Mouse (Mus musculus) heart, postnatal 0 days (tissue): ENCODE results near the gene Klk6. TPM values are rescaled to one million over a fixed set of nuclear protein-coding genes. Genes with fewer than 3 reads are reported as not detected.
A peak's percentile ranks its signal among the peaks of the same experiment; 100 is the strongest.

Source experiments
- ATAC-seq: fragments of 200-750 bp; cut with Nextera tagmentation; 2 replicates; pipeline ENCODE4 v1.8.0; 2017; ENCODE audit warnings: low read depth, moderate number of reproducible peaks, moderate library complexity; ENCODE audit not compliant: insufficient read depth
- DNase-seq: peaks from one replicate; pipeline ENCODE4 v3.0.0-alpha.2; 2016; ENCODE audit warnings: low spot score
- H3K27ac ChIP-seq: fragments of 300-500 bp; sonication (generic); 2 replicates; pipeline ENCODE4 v1.5.1; 2014; ENCODE audit warnings: low read depth, mild to moderate bottlenecking
- H3K27me3 ChIP-seq: fragments of 300-500 bp; sonication (generic); 2 replicates; pipeline ENCODE4 v1.6.1; 2014; ENCODE audit warnings: low read length, mixed read lengths; ENCODE audit not compliant: control insufficient read depth, insufficient read depth
- H3K36me3 ChIP-seq: fragments of 300-500 bp; sonication (generic); replicated peaks from 2 replicates; pipeline ENCODE4 v1.6.1; 2014; ENCODE audit warnings: low read length, mixed read lengths; ENCODE audit not compliant: control insufficient read depth, insufficient read depth
- H3K4me1 ChIP-seq: fragments of 300-500 bp; sonication (generic); 2 replicates; pipeline ENCODE4 v1.6.1; 2014; ENCODE audit warnings: antibody characterized with exemption; ENCODE audit not compliant: control insufficient read depth, insufficient read depth
- H3K4me2 ChIP-seq: fragments of 300-500 bp; sonication (generic); 2 replicates; pipeline ENCODE4 v1.6.1; 2014; ENCODE audit warnings: low read depth, mild to moderate bottlenecking, low read length, moderate library complexity
- H3K4me3 ChIP-seq: fragments of 300-500 bp; sonication (generic); 2 replicates; pipeline ENCODE4 v1.5.1; 2014; ENCODE audit warnings: low read depth, low read length
- H3K9ac ChIP-seq: fragments of 300-500 bp; sonication (generic); replicated peaks from 2 replicates; pipeline ENCODE4 v1.6.1; 2014; ENCODE audit warnings: low read depth, low read length, mixed read lengths
- H3K9me3 ChIP-seq: fragments of 300-500 bp; sonication (generic); replicated peaks from 2 replicates; pipeline ENCODE4 v1.6.1; 2016; ENCODE audit warnings: low read length; ENCODE audit not compliant: control insufficient read depth
- CTCF ChIP-seq: IDR thresholded peaks from 2 replicates; pipeline ENCODE4 v1.5.1; 2016; ENCODE audit warnings: antibody characterized with exemption, control low read depth, low read depth
- EP300 ChIP-seq: IDR thresholded peaks from 2 replicates; pipeline ENCODE4 v1.6.1; 2016; ENCODE audit warnings: antibody characterized with exemption, low read depth
- WGBS: fragments of 180-500 bp; shearing (Covaris S2); extraction: QIAGEN DNeasy Blood & Tissue Kit; methylation state at CpG from one replicate; pipeline ENCODE4 v1.1.7; 2014; 5-methylcytosine and 5-hydroxymethylcytosine counted together
- polyA plus RNA-seq: library from polyadenylated mRNA; unstranded; fragments of >200 nt; fragmentation: Nextera tagmentation; extraction: Ambion mirVana; gene quantifications from 2 replicates; pipeline ENCODE4 v1.2.1, GENCODE M21; 2015
- total RNA-seq: library from RNA; depleted of rRNA; stranded (reverse); fragments of >200 nt; gene quantifications from 2 replicates; pipeline ENCODE4 v1.2.3, GENCODE M21; 2014; ENCODE audit warnings: low replicate concordance

Klk6 gene
- total and polyA plus RNA-seq, 2 experiments from 2014 or later: not detected

DNA sequence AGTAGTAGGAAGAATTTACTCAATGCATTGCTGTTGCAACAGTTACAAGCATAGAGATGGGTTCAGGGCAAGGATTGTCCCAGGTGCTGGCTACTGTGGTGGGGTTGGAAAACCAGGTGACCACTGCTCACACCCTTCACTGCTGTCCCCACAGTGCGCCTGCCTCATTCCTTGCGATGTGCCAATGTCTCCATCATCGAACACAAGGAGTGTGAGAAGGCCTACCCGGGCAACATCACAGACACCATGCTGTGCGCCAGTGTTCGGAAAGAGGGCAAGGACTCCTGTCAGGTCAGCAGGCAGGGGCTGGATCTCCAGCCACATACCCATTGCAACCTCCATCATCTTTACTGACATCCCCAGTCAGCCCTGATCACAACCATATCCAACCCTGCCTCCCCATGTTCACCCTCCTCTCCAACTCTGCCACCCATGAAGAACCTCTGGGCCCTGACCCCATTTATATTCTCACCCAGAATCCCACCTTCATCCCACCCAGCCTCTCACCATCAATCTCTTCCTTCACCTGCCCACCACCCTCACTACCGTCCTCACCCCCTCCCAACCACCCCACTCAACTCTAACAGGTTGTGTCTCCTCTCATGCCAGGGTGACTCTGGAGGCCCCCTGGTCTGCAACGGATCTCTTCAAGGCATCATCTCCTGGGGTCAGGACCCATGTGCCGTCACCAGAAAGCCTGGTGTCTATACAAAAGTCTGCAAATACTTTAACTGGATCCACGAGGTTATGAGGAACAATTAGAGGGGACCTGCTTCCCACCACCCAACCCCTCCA is 45.9 kb upstream of the Klk6 start:
- Histone ChIP-seq H3K27me3 (peaks cover 8% of the 10 kb centered on the region), H3K27ac (no peak overlapping the region), H3K9me3 (no peaks in the 10 kb centered on the region), H3K4me1 (no peaks in the 10 kb centered on the region), H3K4me2 (no peak overlapping the region), H3K36me3 (no peaks in the 10 kb centered on the region), H3K4me3 (no peak overlapping the region), H3K9ac (no peak overlapping the region)
- whole genome bisulfite sequencing: 82% methylated on average over 10 of the region's 10 CpGs
- no peak for TF ChIP-seq CTCF
- TF ChIP-seq EP300: no peak
- DNase-seq (no peak), ATAC-seq (no peak)

DNA sequence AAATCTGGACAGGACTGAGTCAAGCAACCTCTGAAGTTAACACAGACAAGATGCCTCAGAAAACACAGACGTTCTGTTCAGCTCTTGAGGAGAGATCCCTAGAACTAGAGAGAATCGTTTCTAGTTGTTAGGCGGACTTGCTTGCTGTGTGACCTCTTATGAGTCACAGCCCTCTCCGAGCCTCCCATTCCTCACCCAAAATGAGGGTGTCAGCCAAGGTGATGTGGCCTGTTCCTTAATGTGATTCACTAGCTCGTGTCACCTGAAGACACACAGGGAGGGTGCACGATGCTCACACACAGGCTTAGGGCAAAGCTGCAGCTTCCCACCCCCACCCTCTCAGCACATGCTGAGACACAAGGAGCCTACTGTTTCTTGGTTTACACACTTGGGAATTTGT is 44.1 kb upstream of the Klk6 start:
- Histone ChIP-seq H3K27ac (no peak overlapping the region), H3K4me3 (no peak overlapping the region), H3K9ac (no peak overlapping the region), H3K27me3 (peaks cover 18% of the 10 kb centered on the region), H3K9me3 (no peaks in the 10 kb centered on the region), H3K4me1 (no peaks in the 10 kb centered on the region), H3K4me2 (no peak overlapping the region), H3K36me3 (no peaks in the 10 kb centered on the region)
- no peak for DNase-seq
- TF ChIP-seq CTCF (no peak), EP300 (no peak)
- ATAC-seq: no peak
- 52% methylated on average over 6 of the region's 6 CpGs for WGBS

DNA sequence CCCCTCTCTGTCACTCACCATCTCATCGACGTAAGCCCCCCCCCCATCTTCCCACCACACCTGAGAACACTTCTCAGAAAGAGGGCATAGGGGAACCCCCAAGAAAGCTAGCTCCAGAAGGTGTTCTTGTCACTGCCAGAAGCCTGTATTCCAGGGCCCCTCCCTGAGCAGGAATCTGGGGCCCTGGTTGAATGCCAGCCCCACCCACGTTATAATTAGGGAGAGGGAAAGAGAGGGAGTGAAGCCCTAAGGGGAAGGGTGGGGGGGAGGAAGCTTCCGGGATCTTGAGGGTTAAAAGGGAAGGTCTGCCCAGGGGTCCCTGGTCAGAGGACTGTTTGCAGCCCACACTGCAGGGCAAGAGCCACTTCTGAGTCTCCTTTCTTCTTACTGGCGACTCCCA is 43.6 kb upstream of the Klk6 start, which contains the start of gene Klk10:
Klk10 (plus strand) TSS at position 290 of the 400 bp plus-strand sequence.
- DNase-seq: no peak
- H3K9ac ChIP-seq: no peak within 1 kb of the TSS
- H3K36me3 ChIP-seq: no peaks in the 10 kb centered on the region
- no peak for ATAC-seq
- H3K4me3 ChIP-seq: no peak within 1 kb of the TSS
- H3K4me2 ChIP-seq: no peak within 1 kb of the TSS
- no peak within 1 kb of the TSS for H3K27ac ChIP-seq
- peaks cover 18% of the 10 kb centered on the region for H3K27me3 ChIP-seq
- WGBS: 44% methylated on average over 5 of the region's 5 CpGs
- no peaks in the 10 kb centered on the region for H3K9me3 ChIP-seq
- TF ChIP-seq EP300 (no peak), CTCF (no peak)
- no peaks in the 10 kb centered on the region for H3K4me1 ChIP-seq

DNA sequence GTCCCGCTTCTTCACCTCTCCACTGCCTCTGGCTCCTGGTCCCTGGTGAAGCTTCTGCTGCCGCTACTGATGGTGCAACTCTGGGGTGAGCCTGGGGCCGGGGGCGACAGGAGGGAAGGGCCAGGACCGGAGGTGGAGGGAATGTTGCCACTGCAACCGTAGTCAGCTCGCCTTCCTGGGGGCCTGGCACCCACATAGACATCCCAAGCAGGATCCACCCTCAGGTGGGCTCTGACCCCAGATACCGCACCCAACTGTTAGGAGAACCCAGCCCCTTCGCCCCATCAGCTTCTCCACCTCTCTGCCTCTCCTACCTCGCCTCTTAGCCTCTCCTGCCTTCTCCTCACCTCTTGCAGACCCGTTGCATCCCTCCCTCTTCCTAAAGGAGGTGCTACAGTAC is 42.8 kb upstream of the Klk6 start:
- TF ChIP-seq CTCF (no peak), EP300 (no peak)
- ATAC-seq (no peak), DNase-seq (no peak)
- Histone ChIP-seq H3K9ac (no peak overlapping the region), H3K9me3 (no peaks in the 10 kb centered on the region), H3K4me1 (no peaks in the 10 kb centered on the region), H3K27me3 (peaks cover 18% of the 10 kb centered on the region), H3K4me3 (no peak overlapping the region), H3K4me2 (no peak overlapping the region), H3K36me3 (no peaks in the 10 kb centered on the region), H3K27ac (no peak overlapping the region)
- 79% methylated on average over 11 of the region's 11 CpGs for WGBS

DNA sequence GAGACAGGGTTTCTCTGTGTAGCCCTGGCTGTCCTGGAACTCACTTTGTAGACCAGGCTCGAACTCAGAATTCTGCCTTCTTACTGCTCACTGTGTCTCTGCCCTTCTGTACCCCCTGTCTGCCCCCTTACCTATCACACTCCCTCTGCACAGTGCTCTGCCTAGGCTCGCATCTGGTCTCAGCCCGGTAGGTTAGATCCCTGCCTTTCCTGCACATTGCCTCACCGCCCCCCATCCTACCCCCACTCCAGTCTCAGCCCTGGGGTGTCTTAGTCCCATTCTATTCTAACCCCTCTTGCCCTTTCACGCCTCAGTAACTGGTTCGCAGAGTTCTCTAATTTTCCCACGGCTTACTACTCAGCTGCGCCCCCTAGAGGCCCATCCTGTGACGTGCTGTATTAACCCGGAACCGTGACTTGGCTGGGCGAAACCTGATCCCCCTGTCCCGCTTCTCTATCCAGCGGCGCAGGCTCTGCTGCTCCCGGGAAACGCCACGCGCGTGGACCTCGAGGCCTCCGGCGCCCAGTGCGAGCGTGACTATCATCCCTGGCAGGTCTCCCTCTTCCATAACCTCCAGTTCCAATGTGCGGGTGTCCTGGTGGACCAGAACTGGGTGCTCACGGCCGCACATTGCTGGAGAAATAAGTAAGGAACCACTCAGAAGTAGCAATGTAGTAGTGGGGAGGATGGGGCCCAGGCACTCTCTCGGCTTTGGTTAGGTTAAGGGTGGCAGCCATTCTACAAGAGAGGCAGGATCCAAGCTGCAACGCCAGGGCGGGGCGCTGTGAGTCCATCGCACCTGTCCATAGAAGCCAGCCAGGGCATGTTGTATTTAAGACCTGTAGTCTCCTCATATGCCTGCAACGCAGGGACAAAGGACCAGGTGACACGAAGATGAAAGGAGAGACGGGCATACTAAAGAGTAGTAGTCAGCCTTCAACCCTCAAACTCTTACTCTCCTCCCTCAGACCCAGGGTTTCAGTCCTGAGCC is 41.7 kb upstream of the Klk6 start:
- no peak for TF ChIP-seq EP300
- TF ChIP-seq CTCF: peak; percentile 69
- no peaks in the 10 kb centered on the region for H3K36me3 ChIP-seq
- H3K9me3 ChIP-seq: no peaks in the 10 kb centered on the region
- ATAC-seq (peak; percentile 72), DNase-seq (peak; percentile 46)
- H3K27me3 ChIP-seq: peaks cover 18% of the 10 kb centered on the region
- no peak overlapping the region for H3K27ac ChIP-seq
- no peaks in the 10 kb centered on the region for H3K4me1 ChIP-seq
- H3K4me3 ChIP-seq: peak overlapping the region; percentile 9; the same call in 1 of the 2 replicates
- H3K4me2 ChIP-seq: peak overlapping the region; percentile 52
- 6% methylated on average over 36 of the region's 36 CpGs for WGBS
- H3K9ac ChIP-seq: peak overlapping the region; percentile 21; the same call in 1 of the 2 replicates
